Mouse (Mus musculus): ENCODE data around the gene Bicral.
"Not testable (repeated sequence)": the region's sequence is repeated elsewhere in the genome, so short reads cannot be mapped to it uniquely, and the experiment has no call there.

Bicral gene

DNA sequence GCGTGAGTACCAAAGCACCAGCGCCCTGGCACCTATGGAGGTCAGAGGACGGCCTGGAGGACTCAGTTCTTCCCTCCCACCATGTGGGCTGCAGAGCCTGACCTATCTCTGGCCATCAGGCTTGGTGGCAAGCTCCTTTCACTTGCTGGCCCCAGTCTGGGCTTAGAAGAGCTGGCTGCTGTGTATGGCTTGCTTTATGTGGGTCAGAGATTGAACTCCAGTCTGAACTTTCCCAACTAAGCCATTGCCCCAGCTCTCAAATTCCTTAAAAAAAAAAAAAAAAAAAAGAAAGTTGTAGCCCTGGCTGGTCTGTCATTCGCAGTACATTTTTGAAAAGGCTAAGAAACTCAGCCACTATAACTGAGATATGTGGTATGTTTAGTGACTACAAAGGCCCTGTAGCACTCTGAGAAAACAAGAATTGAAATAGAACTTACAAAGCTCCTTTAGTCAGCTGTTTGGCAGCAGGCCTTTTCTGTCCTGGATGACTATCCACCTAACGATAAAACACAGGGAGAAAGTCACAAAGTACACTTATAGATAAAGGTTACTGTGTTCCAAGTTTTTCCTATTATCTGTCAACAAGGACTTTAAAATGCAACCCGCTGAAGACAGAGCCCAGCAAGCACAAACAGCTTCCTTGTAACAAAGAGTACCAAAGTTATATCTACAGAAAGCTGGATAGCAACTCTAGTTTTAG lies 49.0 kb downstream of the Bicral start:
- DNase-seq (ENCODE audit: extremely low read depth, low read depth, low spot score): no peak

DNA sequence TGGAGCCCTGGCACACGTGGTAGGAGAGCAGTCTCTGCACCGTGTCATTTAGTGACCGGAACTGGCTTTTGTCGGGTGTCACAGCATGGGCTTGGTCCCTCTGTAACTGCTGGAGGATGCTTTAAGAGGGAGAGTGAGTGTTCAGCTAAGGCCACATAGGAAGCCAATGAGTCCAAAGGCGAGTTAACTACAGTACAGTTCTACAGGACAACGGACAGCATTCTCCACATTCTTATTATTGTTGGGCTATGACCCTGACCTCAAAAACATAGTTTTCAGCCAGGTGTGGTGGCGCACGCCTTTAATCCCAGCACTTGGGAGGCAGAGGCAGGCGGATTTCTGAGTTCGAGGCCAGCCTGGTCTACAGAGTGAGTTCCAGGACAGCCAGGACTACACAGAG lies 49.9 kb downstream of the Bicral start:
- DNase-seq (ENCODE audit: extremely low read depth, low read depth, low spot score): no peak

DNA sequence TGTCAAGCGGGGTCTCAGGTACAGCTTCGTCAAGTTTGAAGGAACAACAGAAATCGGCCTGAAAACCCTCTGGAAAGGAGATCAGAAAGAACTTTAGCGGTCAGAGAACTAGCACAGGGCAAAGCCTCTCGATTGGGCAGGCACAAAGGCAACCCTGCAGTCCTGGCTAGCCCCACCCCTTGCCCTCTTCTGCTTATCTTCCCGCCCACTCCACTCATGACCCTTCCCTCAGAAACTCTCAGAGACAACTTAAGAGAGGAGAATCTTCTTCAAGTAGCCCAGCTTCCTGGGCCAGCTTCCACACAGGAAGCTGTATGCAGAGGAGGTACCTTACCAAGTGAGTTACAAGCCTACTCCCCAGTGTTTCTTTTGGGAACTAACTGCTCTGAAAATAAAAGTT lies 56.5 kb downstream of the Bicral start:
- DNase-seq (ENCODE audit: extremely low read depth, low read depth, low spot score): no peak

DNA sequence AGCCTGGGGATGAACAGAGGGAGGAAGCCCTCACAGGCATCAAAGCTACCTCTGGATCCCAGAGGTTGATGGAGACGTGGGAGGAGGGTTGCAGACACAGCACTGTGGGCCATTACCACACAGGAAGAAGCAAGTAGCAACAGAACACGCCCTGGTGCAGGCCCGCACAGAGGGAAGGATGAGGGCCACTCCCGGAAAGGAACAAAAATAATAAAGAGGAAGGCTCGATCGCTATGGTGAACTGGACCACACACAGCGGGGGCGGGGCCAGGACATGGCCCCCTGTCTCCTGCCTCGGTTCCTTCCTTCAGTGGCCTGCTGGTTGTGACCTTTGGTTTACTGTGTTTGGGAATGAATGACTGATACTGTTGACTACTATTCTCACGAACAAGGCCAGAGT lies 58.6 kb downstream of the Bicral start:
- DNase-seq (ENCODE audit: extremely low read depth, low read depth, low spot score): no peak

DNA sequence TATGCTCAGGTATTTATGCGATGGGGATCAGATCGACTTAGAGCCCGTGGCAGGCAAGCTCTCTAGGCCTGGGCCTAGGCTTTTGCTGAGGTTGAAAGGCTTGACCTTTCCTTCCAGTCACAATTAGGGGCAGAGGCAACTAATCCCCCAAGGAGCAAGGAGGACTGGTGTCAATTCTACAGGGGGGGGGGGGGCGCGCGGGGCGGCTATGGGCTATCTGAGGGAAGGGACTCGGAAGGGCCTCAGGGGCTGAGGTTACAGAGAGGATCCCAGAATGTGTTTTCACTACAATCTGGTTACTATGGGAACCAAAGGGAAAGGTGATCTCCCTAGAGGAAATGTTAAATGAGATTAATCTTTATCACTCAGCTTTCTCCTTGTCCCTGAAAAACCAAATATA lies 60.9 kb downstream of the Bicral start:
- DNase-seq (ENCODE audit: extremely low read depth, low read depth, low spot score): no peak

DNA sequence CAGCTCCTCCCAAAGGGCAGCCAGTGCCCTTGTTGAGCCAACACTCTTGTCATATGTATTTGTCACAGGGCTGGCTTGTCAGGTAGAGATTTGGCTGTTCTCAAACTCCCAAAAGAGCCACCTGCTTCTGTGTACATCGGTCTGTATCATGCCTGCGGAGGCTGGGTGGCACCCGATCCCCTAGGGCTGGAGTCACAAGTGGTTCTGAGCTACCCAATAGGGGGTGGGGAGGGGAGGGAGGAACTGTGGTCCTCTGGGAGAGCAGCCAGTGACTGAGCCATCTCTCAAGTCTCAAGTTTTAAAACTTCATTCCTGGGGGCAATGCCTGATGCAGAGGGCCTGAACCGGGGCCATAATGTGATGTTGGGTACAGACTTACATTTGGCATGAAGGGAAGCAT lies 61.5 kb downstream of the Bicral start:
- no peak for DNase-seq (ENCODE audit: extremely low read depth, low read depth, low spot score)

DNA sequence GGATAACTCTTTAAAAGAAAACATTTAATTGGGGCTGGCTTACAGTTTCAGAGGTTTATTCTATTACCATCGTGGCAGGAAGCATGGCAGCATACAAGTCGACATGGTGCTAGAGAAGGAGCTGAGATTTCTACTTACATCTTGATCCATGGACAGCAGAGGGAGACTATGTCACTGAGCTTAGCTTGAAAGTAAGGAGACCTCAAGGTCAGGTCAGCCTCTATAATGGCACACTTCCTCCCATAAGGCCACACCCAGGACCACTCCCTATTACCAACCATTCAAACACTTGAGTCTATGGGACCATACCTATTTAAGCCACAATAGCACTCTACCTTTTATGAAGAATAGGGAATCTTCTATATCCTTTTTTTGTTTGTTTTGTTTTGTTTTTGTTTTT lies 65.3 kb downstream of the Bicral start:
- no peak for DNase-seq (ENCODE audit: extremely low read depth, low read depth, low spot score)

DNA sequence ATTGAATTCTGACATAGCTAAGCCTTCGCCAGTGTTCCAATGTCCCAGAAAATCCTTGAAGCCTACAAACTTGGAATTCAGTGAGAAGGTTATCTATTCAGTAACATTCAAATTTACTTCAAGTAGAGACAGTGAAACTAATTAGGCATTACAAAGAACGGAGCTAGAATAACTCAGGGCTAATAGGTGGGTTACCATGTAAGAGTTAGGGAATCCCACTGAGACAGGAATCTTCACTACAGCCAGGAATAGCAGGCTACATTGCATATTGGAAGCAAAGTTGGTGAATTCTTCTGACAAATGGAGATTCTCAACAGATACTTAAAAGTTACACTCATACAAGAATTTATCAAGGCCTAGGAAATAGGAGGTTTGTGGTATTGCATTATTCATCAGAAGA lies 70.3 kb downstream of the Bicral start:
- not testable (repeated sequence) for DNase-seq (ENCODE audit: extremely low read depth, low read depth, low spot score)

DNA sequence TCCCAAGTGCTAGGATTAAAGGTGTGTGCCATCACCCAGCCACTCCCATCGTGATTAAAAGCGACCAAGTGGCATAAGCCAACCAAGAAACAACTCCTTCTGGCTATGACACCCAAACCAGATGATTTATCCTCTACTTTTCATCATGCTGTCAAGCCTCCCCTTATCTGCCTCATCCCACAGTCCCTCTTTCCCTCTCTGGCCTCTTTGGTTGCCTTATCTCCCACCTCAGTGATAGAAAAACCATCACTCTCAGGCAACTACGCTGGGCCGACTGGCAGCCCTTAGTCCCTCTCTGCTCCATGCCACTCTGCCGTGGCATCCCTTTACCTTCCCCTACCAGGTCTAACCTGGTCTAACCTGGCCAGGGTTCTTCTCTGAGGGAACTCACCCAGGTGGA lies 71.3 kb downstream of the Bicral start:
- no peak for DNase-seq (ENCODE audit: extremely low read depth, low read depth, low spot score)

DNA sequence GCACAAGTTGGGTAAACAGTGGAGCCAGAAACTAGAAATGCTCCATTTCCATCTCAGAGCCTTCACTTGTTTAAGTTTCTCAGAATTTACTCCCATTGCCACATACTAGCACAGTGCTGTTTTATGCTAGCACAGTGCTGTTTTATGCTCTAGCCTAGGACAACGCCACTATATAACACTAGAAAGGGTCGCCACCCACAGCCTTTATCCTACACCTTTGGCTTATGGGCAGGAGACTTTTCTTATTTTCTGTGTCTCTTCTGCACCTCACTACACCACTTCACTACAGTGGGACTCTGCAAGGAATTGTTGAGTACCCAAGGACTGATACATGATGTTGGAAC lies 75.1 kb downstream of the Bicral start:
- no peak for DNase-seq (ENCODE audit: extremely low read depth, low read depth, low spot score)

DNA sequence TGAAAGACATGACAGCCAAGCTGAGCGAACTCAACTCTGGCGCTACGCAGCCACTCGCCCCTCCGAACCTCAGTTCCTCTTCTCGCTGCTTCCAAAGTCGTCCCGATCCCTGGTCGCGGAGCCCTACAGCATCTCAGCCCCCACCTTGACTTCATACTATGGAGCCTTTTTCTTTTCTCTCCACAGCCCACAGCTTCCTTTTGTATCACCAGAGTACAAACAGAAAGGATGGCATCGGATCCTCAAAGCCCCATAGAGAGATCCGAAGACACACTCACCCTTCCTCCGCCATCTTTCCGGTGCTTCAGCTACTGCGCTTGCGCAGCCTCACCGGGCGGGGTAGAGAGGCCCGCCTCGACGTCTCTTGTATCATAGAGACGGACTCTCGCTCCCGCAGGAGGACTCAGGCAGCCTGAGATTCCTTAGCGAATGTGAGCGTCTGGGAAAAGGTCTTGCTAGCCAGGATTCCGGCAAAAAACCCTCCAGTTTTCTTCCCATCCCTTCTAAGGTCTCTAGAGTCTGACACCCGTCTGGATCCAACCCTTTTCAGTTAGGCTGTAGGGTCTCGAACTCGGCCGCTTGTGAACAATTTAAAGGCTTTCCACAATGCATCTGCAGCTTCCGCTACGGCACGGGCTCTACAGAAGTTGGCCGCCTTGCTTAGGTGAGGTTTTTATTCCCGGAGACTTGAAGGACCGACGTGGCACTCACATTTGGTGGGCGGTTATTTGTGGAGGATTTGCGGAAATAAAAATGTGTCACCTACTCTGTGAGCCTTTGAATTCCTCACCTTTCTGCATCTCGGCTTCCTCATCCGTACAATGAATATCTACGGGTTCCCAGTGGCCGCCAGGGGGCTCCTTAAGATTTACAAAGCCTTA lies 75.7 kb downstream of the Bicral start, which contains the start of gene Rpl7l1:
TSS of gene Rpl7l1 (minus strand) at position 332 of the 881 bp plus-strand sequence.
- DNase-seq (ENCODE audit: extremely low read depth, low read depth, low spot score): no peak

DNA sequence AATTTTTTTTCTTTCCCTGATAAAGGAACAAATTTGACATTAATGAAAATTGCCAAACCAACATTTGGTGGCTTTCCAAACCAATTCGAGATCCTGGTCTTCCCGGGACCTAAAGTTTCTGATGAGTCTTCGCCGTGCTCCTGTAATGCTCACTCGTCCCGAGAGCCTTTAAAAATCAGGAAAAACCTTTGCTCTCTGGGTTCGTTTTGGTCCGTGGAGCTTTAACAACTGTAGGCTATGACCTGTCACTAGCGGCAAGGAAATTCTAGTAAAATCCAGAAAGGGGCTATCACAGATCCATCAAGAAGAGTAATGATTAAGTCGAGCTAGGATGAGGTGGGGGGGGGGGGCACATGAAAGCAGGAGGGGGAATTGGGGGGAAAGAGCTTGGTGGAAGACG lies 76.4 kb downstream of the Bicral start:
- no peak for DNase-seq (ENCODE audit: extremely low read depth, low read depth, low spot score)

DNA sequence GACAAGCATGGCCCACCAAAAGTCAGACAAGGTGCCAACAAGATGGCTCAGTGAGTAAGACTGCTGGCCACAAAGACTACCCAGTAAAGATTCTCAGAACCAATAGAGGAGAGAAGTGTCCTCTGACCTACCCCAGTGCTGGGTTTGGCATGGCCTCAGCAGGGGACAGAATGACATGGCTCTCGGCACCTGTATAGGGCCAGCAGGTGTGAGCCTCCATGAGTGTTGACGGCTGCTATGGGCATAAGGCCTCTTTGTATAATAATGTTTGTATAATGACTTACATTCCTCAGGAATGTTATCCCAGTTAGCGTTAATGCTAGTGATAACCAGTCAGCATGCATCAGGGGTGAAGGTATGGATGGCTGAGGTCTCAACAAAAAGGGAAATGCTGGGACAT lies 82.2 kb downstream of the Bicral start:
- no peak for DNase-seq (ENCODE audit: extremely low read depth, low read depth, low spot score)

DNA sequence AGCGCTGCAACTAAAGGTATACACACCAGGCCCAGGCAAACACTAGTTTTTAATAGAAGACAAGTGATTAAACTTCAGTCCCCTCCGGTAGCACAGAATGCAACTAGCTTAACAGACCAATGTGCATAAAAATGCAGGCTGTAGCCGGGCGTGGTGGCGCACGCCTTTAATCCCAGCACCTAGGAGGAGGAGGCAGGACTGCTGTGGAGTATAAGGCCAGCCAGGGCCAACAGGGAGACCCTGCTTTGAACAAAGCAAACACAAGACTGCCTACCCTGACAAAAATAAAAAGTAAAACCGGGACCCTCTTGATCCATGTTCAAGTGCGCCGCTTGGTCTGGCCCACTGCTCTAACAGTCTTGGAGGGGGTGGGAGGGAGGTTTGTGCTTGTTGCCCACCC lies 83.2 kb downstream of the Bicral start:
- DNase-seq (ENCODE audit: extremely low read depth, low read depth, low spot score): no peak

DNA sequence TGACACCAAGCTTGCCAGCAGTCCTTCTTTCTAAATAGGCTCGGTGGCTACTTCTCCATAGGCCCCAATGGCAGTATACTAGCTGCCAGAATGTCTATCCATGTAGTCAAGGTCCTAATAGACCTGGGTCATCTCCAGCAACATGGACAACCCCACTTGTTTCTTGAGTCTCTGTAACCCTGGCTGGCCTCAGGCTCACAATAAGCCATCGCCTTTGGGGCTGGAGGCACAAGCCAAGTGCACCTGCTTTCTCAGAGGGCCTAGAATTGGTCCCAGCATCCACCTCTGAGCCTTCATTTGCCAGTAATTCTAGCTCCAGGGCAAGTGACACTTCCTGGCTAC lies 84.2 kb downstream of the Bicral start:
- DNase-seq (ENCODE audit: extremely low read depth, low read depth, low spot score): no peak

DNA sequence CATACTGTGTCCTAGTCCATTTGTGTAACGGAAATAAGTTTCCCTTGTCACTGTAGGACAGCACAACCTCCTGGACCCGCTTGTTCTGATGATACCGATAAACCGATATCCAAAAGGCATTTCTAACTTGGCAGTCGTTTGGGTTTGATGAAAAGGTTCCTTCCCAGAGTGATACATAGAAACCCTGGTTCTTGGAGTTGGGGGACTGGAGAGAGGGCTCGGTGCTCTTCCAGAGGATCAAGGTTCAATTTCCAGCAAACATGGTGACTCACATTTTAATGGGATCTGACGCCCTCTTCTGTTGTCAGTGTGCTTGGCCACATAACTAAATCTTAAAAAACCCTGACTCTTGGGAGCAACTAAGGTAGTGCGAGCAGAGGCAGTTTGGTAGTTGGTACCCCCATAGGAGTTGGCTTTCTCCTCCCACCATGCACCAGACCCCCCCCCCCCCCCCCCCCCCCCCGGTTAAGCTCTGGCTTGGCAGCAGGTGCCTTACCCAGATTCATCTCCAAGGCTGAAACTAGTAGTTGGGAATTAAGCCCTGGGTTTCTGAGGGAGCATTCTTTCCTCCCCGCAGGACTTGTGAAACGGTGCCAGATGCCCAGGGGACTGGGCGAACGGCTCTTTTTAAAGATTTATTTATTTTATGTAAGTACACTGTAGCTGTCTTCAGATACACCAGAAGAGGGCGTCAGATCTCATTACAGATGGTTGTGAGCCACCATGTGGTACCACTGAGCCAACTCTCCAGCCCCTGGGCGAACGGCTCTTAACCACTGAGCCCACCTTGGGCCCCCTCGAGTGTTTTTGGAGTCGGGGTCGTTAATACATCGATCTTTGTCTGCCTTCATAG lies 84.8 kb downstream of the Bicral start:
- no peak for DNase-seq (ENCODE audit: extremely low read depth, low read depth, low spot score)

DNA sequence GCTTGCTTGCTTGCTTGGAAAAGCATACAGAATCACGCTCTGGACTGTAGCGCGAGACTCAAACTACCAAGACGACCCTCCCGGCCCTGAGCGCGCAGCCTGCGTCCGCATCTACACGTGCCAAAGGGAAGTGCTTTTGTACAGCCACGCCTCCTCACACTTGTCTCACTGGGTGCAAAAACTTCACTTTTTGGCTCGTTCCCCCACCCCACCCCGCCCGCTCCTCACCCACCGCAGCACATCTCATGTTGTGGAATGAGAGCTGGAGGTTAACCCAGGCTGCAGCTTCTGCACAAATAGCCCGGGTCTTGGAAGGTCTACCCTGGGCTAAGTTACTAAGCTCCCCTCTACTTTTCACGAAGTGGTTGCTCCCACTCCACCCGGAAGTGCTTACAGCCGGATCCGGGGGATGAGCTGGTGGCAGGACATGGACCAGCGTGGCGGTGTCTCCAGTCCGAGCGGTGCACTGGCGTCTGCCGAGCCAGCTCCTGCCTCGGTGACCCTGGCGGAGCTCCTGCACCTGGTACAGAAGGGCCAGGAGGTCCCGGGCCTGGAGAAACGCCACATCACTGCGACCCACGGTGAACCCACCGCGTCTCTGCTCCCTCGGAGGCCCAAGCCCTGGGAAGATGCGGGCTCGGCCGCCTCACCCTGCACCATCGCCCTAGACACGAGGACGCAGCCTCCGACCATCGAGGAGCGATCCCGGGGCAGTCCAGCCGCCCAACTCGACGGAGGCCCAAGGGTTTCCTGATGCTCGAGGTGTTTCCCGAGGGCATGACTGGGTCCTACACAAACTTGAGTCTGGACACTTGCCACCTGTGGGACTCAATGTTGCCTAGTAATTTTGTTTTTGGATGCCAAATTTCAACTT lies 85.6 kb downstream of the Bicral start, which contains the start of gene 2310039H08Rik:
TSS of gene 2310039H08Rik (plus strand) at position 232 of the 874 bp plus-strand sequence.
- no peak for DNase-seq (ENCODE audit: extremely low read depth, low read depth, low spot score)

DNA sequence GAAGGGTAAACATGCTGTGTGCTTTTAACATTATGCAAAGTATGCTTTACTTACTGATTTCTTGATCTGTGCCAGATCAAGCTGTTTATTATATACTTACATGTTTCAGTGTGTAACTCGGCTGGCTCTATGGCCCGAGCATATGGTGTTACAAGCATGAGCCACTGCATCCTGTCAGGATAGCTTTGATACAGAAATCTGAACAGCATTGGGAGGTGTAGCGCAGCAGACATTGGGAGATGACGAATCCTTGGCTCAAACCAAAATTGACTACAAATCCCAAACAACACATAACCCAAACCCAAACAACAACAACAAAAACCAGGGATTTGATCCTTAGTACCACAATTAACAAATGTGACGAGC lies 86.3 kb downstream of the Bicral start:
- no peak for DNase-seq (ENCODE audit: extremely low read depth, low read depth, low spot score)

DNA sequence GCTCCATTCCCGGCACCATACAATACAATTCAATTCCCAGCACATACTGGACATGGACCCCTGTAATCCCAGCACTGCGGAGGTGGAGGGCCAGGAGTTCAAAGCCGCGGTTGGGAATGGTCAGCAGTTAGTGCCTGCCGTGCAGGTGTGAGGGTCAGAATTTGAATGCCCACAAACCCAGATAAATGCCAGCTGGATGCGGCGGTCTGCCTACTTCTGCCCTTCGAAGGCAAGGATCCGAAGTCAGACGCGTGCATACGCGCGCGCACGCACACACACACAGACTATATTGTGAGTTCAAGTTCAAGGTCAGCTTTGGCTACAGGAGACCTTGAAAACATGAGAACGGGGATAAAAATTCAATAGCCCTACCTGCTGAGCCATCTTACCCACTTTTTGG lies 86.7 kb downstream of the Bicral start:
- no peak for DNase-seq (ENCODE audit: extremely low read depth, low read depth, low spot score)

DNA sequence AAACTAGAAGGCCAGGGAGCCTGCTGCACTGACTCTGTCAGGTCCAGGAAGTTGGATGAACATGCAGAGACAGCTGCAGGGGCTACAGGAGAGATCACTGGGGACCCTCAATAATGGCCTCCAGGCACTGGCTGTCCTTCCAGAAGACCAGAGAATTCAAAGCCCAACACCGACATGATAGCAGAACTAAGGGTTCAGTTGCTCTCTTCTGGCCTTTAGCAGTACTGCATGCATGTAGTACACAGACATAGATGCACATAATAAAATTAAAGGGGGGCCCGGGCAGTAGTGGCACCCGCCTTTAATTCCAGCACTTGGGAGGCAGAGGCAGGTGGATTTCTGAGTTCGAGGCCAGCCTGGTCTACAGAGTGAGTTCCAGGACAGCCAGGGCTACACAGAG lies 87.3 kb downstream of the Bicral start:
- DNase-seq (ENCODE audit: extremely low read depth, low read depth, low spot score): no peak

DNA sequence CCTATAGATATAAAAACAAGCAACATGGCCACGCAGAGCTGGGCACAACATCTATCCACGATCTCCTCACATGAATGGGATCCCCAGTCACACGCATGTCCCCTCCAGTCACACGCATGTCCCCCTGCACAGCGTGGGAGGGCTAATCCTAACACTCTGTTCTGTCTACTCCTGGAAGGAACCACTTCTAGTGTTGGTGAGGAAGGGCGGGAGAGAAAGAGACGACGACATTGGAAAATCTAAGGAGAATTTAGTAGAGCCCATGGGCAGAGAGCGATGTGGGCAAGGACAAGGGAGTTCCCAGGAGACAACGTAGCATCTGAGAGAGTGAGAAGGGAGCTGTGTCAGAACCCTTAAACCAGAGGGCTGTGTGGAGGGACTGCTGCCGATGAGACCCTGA lies 87.7 kb downstream of the Bicral start:
- DNase-seq (ENCODE audit: extremely low read depth, low read depth, low spot score): no peak

All from fat pad, adult 2 months (tissue).